Mouse (Mus musculus) hindbrain, embryonic 16.5 days (tissue): ENCODE results near the gene Usp6nl. TPM values are rescaled to one million over a fixed set of nuclear protein-coding genes. Genes with fewer than 3 reads are reported as not detected.

ENCODE experiments used
- ATAC-seq: fragments of 200-750 bp; cut with Nextera tagmentation; 2 replicates; pipeline ENCODE4 v1.8.0; 2017; ENCODE audit warnings: moderate TSS enrichment, moderate library complexity
- H3K27ac ChIP-seq: fragments of 300-500 bp; sonication (generic); 2 replicates; pipeline ENCODE4 v1.5.1; 2014; ENCODE audit warnings: low read depth, mild to moderate bottlenecking, control low read depth, low read length, moderate library complexity
- H3K27me3 ChIP-seq: fragments of 300-500 bp; sonication (generic); replicated peaks from 2 replicates; pipeline ENCODE4 v1.6.1; 2014; ENCODE audit warnings: low read length; ENCODE audit not compliant: control insufficient read depth, insufficient read depth
- H3K36me3 ChIP-seq: fragments of 300-500 bp; sonication (generic); 2 replicates; pipeline ENCODE4 v1.6.1; 2014; ENCODE audit warnings: mild to moderate bottlenecking, low read length, moderate library complexity, mixed read lengths; ENCODE audit not compliant: control insufficient read depth, insufficient read depth
- H3K4me1 ChIP-seq: fragments of 300-500 bp; sonication (generic); 2 replicates; pipeline ENCODE4 v1.6.1; 2014; ENCODE audit warnings: low read depth, low read length; ENCODE audit not compliant: control insufficient read depth, insufficient read depth
- H3K4me2 ChIP-seq: fragments of 300-500 bp; sonication (generic); 2 replicates; pipeline ENCODE4 v1.6.1; 2014; ENCODE audit warnings: mild to moderate bottlenecking, low read length, control low read depth, moderate library complexity
- H3K4me3 ChIP-seq: fragments of 300-500 bp; sonication (generic); 2 replicates; pipeline ENCODE4 v1.5.1; 2014; ENCODE audit warnings: mild to moderate bottlenecking, low read length, control low read depth, moderate library complexity
- H3K9ac ChIP-seq: fragments of 300-500 bp; sonication (generic); 2 replicates; pipeline ENCODE4 v1.6.1; 2014; ENCODE audit warnings: low read depth, mild to moderate bottlenecking, control low read depth, low read length, moderate library complexity
- H3K9me3 ChIP-seq: fragments of 300-500 bp; sonication (generic); 2 replicates; pipeline ENCODE4 v1.6.1; 2014; ENCODE audit warnings: mild to moderate bottlenecking, low read length, moderate library complexity; ENCODE audit not compliant: control insufficient read depth
- WGBS: fragments of 180-500 bp; shearing (Covaris S2); extraction: QIAGEN DNeasy Blood & Tissue Kit; methylation state at CpG from one replicate; pipeline ENCODE4 v1.1.7; 2014; 5-methylcytosine and 5-hydroxymethylcytosine counted together
- polyA plus RNA-seq: library from polyadenylated mRNA; unstranded; fragments of >200 nt; fragmentation: Nextera tagmentation; extraction: Ambion mirVana; gene quantifications from 2 replicates; pipeline ENCODE4 v1.2.1, GENCODE M21; 2015

The Usp6nl gene
- polyA plus RNA-seq, 1 experiment from 2014 or later: 6.0 TPM

- H3K9me3 ChIP-seq: no peaks in the 10 kb centered on the region
- ATAC-seq: no peak
- no peaks in the 10 kb centered on the region for H3K27me3 ChIP-seq
- H3K4me1 ChIP-seq: no peaks in the 10 kb centered on the region
- no peak overlapping the region for H3K9ac ChIP-seq
- H3K4me2 ChIP-seq: no peak overlapping the region
- no peak overlapping the region for H3K4me3 ChIP-seq
- H3K36me3 ChIP-seq: no peaks in the 10 kb centered on the region
- H3K27ac ChIP-seq: no peak overlapping the region
- 81% methylated on average over 1 of the region's 1 CpGs for WGBS
These were observed 90.2 kb downstream of the Usp6nl start for GRCm38 (mm10) chr2:6412645-6413044.

- H3K9ac ChIP-seq: no peak overlapping the region
- H3K4me1 ChIP-seq: no peaks in the 10 kb centered on the region
- H3K27me3 ChIP-seq: no peaks in the 10 kb centered on the region
- no peak overlapping the region for H3K4me2 ChIP-seq
- no peaks in the 10 kb centered on the region for H3K36me3 ChIP-seq
- whole genome bisulfite sequencing: 97% methylated on average over 2 of the region's 2 CpGs
- H3K9me3 ChIP-seq: no peaks in the 10 kb centered on the region
- ATAC-seq: no peak
- H3K4me3 ChIP-seq: no peak overlapping the region
- H3K27ac ChIP-seq: no peak overlapping the region
These were observed 91.3 kb downstream of the Usp6nl start for GRCm38 (mm10) chr2:6413723-6414122.

- Histone ChIP-seq H3K4me1 (no peaks in the 10 kb centered on the region), H3K9ac (no peak overlapping the region), H3K27ac (no peak overlapping the region), H3K9me3 (no peaks in the 10 kb centered on the region), H3K36me3 (no peaks in the 10 kb centered on the region), H3K4me3 (no peak overlapping the region), H3K27me3 (no peaks in the 10 kb centered on the region), H3K4me2 (no peak overlapping the region)
- WGBS: 81% methylated on average over 5 of the region's 5 CpGs
- ATAC-seq: no peak
These were observed 91.9 kb downstream of the Usp6nl start for GRCm38 (mm10) chr2:6414400-6414799.

GRCm38 (mm10) chr2:6417158-6417557, 94.7 kb downstream of the Usp6nl start:
- no peaks in the 10 kb centered on the region for H3K9me3 ChIP-seq
- H3K9ac ChIP-seq: no peak overlapping the region
- H3K4me1 ChIP-seq: no peaks in the 10 kb centered on the region
- no peak overlapping the region for H3K4me2 ChIP-seq
- no peak for ATAC-seq
- H3K27ac ChIP-seq: no peak overlapping the region
- WGBS: 89% methylated on average over 11 of the region's 11 CpGs
- H3K36me3 ChIP-seq: no peaks in the 10 kb centered on the region
- no peaks in the 10 kb centered on the region for H3K27me3 ChIP-seq
- H3K4me3 ChIP-seq: no peak overlapping the region

GRCm38 (mm10) chr2:6423661-6424550, 101.4 kb downstream of the Usp6nl start:
- no peak overlapping the region for H3K4me2 ChIP-seq
- H3K9me3 ChIP-seq: no peaks in the 10 kb centered on the region
- no peak for ATAC-seq
- no peaks in the 10 kb centered on the region for H3K4me1 ChIP-seq
- WGBS: 88% methylated on average over 24 of the region's 24 CpGs
- H3K27me3 ChIP-seq: no peaks in the 10 kb centered on the region
- H3K9ac ChIP-seq: no peak overlapping the region
- peaks cover 7% of the 10 kb centered on the region; the same call in 1 of the 2 replicates for H3K36me3 ChIP-seq
- no peak overlapping the region for H3K27ac ChIP-seq
- H3K4me3 ChIP-seq: no peak overlapping the region

- Histone ChIP-seq H3K9me3 (no peaks in the 10 kb centered on the region), H3K4me3 (no peak overlapping the region), H3K27me3 (no peaks in the 10 kb centered on the region), H3K9ac (no peak overlapping the region), H3K27ac (no peak overlapping the region), H3K4me1 (no peaks in the 10 kb centered on the region), H3K36me3 (peaks cover 7% of the 10 kb centered on the region; the same call in 1 of the 2 replicates), H3K4me2 (no peak overlapping the region)
- no peak for ATAC-seq
- 88% methylated on average over 5 of the region's 5 CpGs for WGBS
These were observed 102.4 kb downstream of the Usp6nl start for GRCm38 (mm10) chr2:6424851-6425250.

- H3K4me2 ChIP-seq: no peak overlapping the region
- H3K4me1 ChIP-seq: no peaks in the 10 kb centered on the region
- peak; percentile 86 for ATAC-seq
- H3K9ac ChIP-seq: no peak overlapping the region
- WGBS: 84% methylated on average over 16 of the region's 16 CpGs
- no peaks in the 10 kb centered on the region for H3K9me3 ChIP-seq
- no peaks in the 10 kb centered on the region for H3K27me3 ChIP-seq
- H3K4me3 ChIP-seq: no peak overlapping the region
- H3K27ac ChIP-seq: no peak overlapping the region
- peaks cover 9% of the 10 kb centered on the region for H3K36me3 ChIP-seq
These were observed 113.9 kb downstream of the Usp6nl start for GRCm38 (mm10) chr2:6436085-6436950.

GRCm38 (mm10) chr2:6441688-6442087, 119.2 kb downstream of the Usp6nl start:
- H3K27me3 ChIP-seq: no peaks in the 10 kb centered on the region
- H3K9ac ChIP-seq: no peak overlapping the region
- H3K4me1 ChIP-seq: no peaks in the 10 kb centered on the region
- no peaks in the 10 kb centered on the region for H3K9me3 ChIP-seq
- peaks cover 11% of the 10 kb centered on the region for H3K36me3 ChIP-seq
- WGBS: 83% methylated on average over 9 of the region's 9 CpGs
- H3K27ac ChIP-seq: no peak overlapping the region
- H3K4me2 ChIP-seq: no peak overlapping the region
- no peak overlapping the region for H3K4me3 ChIP-seq
- no peak for ATAC-seq

- Histone ChIP-seq H3K9me3 (no peaks in the 10 kb centered on the region), H3K27me3 (no peaks in the 10 kb centered on the region), H3K4me1 (no peaks in the 10 kb centered on the region), H3K4me3 (no peak overlapping the region), H3K9ac (no peak overlapping the region), H3K27ac (no peak overlapping the region), H3K36me3 (peaks cover 11% of the 10 kb centered on the region), H3K4me2 (no peak overlapping the region)
- 79% methylated on average over 10 of the region's 10 CpGs for WGBS
- ATAC-seq: no peak
These were observed 119.8 kb downstream of the Usp6nl start for GRCm38 (mm10) chr2:6442302-6442701.
